Mouse (Mus musculus): ENCODE measurements around the gene Drg1. TPM values are rescaled to one million over a fixed set of nuclear protein-coding genes. Genes with fewer than 3 reads are reported as not detected.
A peak's percentile ranks its signal among the peaks of the same experiment; 100 is the strongest.

The Drg1 gene
- total RNA-seq, 1 experiment from 2014 or later, result 117 TPM

DNA sequence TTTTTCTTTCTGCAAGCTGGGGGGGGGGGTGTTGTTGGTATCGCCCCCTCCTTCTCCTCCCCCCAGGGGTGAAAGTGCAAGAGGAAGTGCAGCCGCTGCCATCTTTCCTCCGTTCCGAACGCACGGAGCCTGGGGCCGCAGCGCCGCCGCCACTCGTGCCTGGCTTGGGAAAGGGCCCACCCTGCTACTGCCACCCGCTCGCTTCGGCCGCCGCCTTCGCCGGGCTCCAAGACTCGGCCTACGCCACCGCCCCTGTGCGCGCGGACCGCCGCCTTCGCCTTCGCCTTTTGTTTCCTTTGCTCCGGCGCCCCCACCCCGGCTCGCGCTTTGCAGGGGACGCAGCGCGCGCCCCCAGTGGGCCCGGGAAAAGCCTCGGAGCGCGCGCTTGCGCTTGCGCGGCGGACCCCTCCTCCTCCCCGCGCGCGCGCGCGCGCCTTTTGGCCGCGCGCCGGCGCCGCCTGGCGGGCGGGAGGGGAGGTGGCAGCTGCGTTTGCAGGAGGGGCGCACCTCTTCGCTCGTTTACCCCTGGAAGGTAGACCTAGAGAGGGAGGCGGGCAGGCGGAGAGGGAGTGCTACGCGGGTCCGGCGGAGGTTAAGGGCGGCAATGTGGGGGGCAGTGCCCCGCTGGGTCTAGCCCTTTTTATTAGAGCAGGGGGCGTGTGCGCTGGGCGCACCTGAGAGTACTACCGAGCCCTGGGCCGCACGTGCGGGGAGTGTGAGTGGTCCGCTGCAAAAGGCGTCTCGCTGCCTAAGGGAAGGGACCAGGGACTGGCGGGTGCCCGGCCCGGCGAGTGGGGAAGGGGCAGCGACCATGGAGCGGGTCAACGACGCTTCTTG, 23.8 kb upstream of the Drg1 start:
- peak; percentile 82 for DNase-seq

DNA sequence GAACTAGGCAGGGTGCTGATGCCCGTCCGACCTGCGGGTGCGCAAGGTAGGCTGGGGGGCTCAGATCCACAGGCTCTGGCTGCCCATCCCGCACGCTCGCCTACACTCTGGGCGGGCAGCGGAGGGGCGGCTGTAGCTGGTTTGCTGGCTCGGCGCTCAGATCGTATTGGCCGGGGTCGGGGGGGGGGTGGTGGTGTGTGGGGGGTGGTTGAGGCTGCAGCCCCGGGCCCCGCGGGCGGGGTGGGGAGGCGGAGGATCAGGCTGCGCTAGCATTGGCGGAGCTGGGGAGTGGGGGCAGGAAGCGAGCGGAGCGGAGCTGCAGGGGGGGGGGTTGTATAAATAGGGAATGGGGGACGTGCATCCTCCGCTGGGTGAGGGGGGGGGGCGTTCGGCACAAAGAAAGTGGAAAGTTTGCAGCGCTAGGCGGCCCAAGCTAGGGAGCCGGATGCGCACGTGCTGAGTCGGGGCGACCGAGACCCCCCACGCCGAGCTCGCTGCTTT, 23.1 kb upstream of the Drg1 start:
- peak; percentile 81 for DNase-seq

DNA sequence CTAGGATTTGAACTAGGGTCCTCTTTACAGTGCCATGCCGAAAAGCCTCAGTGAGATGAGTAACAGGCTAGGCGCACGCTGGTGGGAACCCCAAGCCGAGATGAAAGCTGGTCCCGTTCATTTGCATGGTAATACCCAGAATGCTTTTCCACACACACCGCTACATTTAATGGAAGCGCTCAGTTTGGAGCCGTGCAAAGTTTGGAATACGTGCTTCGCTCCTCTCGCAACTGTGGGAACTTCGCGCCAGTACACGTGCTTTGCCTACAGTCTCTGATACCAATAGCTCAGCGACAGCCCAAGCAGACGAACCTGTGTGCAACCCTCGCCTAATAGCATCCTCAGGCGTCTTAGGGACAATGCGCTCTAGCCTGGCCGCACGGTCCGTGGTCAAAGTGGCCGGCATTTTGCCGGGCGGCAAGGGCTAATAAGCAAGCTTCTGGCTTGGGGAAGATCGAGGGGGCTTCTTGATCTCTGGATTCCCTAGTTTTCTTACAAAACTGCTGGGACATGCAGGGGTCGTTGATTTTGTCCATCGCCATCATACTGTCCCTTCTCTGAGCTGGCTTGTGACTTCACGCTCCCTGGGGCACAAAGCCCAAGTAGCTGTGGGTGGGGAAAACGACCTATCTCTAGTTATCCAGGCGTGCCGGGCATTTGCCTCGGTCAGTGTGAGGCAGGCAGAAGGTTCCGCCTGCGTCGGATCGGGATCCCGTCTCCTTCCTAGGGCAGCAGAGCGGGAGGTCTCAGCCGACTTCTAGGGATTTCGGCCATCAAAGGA, 22.5 kb upstream of the Drg1 start, which contains the start of gene Patz1:
TSS of gene Patz1 (plus strand) at position 354 of the 781 bp plus-strand sequence.
- DNase-seq, result peak; percentile 58

DNA sequence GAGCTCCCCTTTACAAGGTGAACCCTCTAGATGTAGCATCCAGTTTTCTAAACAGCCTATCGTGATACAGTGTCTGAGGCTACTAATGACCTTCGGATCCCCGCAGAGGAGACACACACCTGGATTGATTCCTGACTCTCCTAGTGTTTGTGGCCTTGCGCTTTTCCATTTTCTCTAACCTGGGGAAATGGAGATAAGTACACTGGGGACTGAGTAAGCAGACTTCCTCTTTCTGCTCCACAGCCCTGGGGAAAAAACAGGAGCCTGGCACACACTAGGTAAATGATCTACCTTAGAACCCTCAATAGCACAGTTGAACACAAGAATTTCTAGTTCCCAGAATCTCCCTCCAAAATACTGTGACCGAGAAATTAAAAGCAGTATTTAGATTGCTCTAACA, 21.7 kb upstream of the Drg1 start:
- DNase-seq, result no peak

DNA sequence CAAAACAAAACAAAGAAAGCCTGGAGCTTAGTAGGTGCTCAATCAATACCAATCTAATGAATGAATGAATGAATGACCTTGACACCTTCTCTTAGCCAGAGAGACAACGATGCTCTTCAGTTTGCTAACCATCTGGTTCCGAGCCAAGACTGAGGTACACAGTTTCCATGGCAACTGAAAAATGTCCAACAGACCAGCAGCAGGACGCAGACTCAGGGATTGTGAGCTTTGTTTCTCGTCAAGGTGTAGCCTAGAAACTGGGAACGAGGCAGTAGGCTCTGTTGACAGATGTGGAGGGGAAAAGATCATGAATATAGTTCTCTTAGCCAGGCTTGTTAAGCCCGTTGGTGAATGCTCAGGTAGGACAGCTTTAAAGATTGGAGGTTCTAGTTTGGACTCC, 20.9 kb upstream of the Drg1 start:
- DNase-seq, result no peak

DNA sequence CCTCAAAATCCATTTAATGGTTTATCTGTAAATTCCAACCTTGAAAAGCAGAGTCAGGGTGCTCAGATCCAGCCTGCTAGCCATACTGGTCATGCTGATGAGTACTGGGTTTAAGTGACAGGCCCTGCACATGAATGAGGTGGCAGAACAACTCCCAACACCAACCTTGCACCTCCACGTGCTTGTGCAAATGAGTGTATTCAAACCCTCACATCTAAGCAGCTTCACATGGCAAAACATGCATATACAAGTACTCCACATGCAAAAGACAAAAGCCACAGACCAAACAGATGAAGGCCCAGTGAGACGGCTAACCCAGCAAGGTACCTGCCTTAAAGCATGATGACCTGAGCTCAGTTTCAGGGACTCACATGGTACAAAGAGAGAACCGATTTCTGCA, 19.7 kb upstream of the Drg1 start:
- DNase-seq, result no peak

DNA sequence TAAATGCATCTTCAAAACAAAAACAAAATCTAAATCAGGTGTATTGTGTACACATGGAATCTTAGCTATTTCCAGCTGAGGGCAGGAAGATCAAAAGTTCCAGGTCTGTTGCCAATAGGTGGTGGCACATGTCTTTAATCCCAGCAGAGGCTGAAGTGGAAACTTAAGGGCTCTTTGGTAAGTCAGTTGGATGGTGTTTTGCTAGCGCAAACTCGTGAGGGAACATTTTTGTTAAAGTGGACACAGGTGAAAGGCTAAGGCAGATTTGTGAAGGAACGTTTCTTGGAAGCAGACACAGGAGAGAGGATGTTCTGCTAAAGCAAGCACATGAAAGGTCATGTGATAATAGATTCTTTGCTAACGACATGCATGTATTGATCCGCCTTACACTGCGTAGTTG, 17.4 kb upstream of the Drg1 start:
- DNase-seq, result no peak

DNA sequence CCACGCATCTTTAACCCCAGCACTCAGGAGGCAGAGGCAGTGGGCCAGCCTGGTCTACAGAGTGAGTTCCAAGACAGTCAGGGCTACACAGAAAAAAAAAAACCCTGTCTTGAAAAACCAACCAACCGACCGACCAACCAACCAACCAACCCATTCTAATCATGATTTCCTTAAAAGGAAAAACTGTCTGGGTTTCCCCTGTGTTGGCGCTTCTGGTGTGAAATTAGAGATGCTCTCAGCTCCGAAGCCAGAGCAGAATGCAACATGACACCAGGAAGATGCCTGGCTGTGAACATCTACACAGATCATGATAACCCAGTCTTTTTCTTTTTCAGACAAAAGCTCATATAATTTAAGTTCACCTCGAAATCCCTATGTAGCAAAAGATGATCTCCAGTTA, 16.7 kb upstream of the Drg1 start:
- DNase-seq, result no peak

DNA sequence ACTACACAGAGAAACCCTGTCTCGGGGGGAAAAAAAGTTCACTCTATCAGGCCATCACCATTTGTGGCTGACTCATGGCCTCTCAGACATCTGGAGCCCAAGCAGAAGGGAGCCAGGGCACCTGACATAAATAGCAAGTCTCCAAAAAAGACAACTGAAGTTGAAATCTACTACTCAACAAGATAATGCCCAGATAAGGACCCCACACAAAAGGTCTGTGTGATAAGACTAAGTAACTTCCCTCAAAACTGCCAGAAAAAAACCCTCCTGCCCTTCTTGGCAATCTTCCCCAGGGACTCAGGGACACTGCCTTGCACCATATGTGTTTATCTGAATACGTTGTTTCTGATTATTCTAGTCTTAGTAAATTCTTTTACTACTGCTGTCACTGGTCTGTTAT, 13.5 kb upstream of the Drg1 start:
- DNase-seq, result no peak

DNA sequence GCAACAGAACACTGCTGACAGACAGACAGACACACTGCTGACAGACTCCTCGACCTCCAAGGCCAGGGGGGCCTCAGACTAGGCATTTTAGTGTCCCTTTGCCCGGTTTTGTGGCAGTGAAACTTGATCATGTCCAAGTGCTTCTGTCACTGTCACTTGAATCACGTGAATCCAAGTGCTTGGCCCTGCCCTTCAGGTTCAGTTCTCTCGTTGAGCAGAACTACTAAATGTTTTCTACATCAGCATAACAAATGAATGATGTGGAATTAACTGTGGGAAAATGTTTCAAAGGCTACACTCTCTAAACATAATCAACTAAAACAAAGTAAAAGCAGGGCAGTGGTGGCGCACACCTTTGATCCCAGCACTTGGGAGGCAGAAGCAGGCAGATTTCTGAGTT, 12.1 kb upstream of the Drg1 start:
- DNase-seq, result no peak

DNA sequence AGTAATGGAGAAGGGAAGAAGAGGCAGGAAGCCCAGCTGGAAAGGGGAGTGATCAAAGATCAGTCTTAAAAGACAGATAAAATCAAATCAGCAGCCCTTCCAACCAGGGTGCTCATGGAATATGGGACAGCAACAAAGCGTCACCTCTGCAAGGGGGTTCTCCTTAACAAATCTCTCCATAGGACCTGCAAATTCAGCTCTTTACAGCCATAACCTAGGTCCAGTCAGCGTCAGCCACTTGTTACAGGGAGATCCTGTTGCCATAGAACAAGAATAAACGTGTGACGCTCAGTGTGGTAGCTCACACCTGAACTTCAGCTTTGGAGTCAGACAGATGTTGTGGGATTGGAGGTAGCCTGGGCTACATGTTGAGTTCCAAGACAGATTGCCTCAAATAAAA, 3.0 kb upstream of the Drg1 start:
- DNase-seq, result no peak

DNA sequence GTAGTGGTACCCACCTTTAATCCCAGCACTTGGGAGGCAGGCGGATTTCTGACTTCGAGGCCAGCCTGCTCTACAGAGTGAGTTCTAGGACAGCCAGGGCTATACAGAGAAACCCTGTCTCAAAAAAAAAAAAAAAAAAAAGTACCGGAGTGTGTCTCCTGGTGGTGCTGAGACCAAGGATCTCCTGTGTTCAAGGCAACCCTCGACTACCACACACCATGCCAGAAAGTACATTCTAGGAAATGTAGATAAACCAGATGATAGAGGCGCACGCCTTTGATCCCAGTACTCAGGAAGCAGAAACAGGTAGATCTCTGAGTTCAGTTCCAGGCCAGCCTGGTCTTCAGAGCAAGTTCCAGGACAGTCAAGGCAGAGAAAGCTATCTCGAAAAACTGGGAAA, 918 bp upstream of the Drg1 start:
- DNase-seq, result no peak

DNA sequence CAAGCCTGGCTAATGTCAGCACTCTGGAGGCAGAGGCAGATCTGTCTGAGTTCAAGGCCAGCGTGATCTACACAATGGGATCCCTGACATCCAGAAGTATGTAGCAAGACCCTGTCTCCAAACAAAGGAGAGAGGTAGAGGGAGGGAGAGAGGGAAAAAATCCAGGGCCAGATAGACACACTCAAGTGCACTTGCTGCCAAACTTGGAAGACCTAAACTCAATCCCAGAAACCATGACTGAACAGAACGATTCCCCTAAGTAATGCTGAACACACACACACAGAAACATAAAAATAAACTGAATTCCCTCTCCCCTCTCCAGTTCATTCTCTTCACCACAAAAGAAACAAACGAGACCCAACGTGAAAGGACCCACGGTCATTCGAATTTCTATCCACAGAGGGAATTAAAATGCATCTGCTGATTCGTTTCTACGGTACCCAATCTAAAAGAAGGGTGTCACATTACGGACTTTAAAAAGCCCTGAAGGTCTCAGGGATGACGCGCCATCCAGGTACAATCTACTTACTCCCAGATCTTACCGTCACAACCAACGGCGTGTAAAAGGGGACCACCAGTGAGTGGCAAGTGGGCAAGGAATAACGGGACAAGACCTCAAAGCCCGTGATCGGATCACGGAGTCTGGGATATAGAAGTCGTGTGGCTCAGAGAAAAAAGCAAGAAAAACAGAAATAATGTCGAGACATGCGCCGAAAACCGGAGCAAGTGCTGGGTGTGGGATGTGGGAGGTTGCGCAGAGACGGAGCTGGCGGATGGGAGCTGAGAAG, 730 bp downstream of the Drg1 start:
- DNase-seq, result no peak

DNA sequence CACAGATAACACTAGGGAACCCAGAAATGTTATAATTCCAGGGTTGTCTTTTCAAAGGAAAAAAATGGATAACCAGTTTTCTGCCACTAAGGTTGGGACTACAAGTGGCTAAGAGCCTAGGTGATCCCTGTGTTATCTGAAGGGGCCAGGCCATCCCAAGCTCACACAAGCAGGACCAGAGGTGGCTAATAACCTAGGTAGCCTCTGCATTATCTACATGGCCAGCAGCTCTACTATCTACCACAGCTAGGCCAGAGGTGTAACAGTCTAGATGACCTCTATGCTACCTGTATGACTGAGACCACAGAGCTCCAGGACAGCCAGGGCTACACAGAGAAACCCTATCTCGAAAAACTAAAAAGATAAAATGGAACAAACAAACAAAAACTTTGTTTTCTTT, 6.7 kb downstream of the Drg1 start:
- no peak for DNase-seq

DNA sequence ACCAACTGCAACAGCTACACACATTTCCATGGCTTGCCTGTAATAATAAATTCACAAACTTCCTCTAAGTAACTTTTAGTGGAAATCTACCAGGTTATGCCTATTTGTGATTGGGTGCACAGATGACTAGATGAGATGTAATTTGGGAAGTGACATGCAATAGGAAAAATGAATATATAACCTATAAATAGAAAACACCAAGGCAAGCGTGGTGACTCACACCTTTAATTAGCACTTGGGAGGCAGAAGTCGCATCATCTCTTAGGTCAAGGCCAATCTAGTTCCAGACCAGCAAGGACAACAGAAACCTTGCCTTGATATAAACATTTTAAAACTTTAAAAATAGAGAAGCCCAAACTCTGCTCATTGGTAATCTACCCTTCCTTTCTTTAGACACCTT, 18.8 kb downstream of the Drg1 start:
- DNase-seq, result no peak

DNA sequence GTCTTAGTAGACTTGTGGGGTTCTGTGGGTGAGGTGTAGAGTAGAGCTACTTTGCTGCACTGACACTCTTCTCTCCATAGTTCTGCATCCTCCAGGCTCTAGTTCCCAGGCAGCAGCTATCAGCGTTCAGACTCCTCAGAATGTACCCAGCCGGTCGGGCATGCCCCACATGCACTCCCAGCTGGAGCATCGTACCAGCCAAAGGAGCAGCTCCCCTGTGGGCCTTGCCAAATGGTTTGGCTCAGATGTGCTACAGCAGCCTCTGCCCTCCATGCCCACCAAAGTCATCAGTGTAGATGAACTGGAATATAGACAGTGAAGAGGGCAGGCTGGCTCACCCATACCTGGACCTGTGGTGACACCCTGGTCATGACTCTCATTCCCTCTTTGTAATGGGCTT, 22.4 kb downstream of the Drg1 start:
- no peak for DNase-seq

DNA sequence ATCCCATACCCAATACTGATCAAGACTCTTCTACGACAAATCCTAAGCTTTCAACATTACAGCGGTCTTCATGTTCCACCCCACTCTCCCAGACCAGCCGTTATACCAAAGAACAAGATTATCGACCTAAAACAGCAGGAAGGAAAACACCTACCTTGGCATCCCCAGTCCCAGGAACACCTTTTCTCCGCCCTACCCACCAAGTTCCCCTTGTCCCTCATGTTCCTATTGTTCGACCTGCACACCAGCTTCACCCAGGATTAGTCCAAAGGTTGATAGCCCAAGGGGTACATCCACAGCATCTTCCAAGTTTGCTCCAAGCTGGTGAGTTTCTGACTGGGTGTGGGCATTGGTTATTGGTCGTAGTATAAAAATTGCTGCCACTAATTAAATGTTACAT, 23.8 kb downstream of the Drg1 start:
- DNase-seq, result no peak

DNA sequence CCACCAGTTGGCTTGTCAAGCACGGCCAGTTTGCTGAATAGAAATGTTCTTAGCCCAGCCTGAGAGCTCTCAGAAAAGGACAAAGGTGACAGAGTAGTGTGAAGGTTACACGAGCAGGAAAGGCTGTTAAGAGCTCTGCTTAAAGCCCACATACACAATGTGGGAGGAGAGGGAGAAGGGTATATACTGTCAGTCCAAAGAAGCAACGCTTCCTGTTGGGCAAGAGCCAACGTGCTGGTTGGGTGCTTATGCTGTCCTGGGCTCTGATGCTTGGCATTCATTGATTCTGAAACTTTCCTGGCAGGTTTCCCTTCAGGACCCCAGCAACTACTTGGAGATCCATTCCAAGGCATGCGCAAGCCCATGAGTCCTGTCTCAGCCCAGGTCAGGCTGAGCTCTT, 30.9 kb downstream of the Drg1 start:
- DNase-seq, result no peak

DNA sequence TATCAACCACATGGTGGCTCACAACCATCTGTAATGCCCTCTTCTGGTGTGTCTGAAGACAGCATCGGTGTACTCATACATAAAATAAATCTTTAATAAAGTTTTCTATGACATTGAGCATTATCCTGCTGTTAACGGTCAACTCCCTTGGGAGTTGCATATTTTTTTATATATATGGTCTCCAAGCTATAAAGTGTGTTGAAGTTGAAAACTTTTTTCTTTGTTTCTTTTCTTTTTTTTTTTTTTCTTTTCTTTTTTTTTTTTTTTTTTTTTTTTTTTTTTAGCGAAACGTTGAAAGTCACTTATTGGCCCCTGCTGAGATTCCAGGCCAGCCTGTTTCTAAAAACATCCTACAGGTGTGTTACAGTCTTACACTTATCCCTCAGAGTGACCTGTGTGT, 32.5 kb downstream of the Drg1 start:
- DNase-seq, result no peak

DNA sequence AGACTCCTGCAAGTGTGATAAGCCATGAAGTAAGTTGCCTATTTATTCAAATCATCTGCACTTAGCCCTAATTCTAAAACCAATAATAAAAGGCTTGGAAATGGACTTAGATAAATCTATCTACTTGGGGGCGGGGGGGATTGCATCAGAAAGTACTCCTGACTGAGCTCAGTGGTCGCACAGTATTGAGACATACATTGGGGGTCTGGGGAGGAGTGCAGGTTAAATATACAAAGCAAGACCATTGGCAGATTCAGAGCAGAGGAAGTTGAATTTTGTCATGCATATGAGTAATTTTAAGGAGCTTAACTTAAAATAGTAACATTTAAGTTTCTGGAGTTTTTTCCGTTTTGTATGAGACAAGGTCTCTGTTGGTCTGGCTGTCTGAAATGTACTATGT, 34.0 kb downstream of the Drg1 start:
- DNase-seq, result no peak

DNA sequence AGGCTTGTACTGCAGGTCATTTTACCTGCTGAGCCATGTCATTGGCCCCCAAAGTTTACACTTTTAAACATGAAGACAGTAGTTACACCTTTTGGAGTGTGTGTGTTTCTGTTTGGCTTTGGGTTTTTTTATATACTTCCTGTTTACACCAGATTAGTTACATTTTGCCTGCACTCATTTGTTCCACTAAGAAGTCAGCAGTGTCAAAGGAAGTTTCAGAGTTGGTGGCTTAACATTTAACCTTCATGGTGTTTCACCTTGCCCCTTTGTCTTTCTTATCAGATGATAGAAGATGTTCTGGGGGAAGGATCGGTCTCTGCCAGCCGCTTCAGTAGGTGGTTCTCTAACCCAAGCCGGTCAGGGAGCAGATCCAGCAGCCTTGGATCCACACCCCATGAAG, 39.1 kb downstream of the Drg1 start:
- DNase-seq, result no peak

DNA sequence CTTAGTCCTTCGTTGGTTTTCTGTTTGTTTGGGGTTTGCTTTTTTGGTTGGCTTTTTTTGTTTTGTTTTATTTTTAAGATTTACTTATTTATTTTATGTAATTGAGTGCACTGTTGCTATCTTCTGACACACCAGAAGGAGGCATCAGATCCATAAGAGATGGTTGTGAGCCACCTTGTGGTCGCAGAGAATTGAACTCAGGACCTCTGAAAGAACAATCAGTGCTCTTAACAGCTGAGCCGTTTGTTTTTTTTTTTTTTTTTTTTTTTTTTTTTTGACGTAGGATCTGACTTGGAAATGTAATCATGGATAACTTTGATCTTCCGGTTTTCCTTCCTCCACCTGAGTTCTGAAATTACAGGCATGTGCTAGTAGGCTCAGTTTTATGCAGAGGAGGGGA, 43.1 kb downstream of the Drg1 start:
- no peak for DNase-seq

DNA sequence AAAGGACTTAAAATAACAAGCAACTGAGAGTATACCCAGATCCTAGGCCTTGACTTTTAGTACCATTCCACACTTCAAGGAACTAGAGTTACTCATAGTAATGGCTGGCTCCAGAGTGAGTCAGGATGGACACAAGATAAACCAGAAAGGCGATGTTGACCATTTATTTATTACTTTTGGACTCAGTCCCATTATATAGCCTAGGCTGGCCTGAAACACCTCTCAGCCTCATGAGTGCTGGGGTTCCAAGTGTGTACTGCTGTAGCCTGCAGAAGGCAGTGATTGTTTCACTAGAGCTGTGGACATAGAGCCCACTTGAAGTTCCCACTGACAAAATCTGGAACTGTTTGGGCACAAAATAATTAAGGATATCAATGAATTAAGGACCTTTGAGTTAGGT, 53.7 kb downstream of the Drg1 start:
- DNase-seq, result no peak

Data from adrenal gland, postnatal 25 days (tissue).